Mouse (Mus musculus): ENCODE measurements around the gene Amer3. TPM values are rescaled to one million over a fixed set of nuclear protein-coding genes. Genes with fewer than 3 reads are reported as not detected.
"Not testable (repeated sequence)": the region's sequence is repeated elsewhere in the genome, so short reads cannot be mapped to it uniquely, and the experiment has no call there.

The Amer3 gene
- polyA plus RNA-seq, 1 experiment from 2014 or later = 4.9 TPM

DNA sequence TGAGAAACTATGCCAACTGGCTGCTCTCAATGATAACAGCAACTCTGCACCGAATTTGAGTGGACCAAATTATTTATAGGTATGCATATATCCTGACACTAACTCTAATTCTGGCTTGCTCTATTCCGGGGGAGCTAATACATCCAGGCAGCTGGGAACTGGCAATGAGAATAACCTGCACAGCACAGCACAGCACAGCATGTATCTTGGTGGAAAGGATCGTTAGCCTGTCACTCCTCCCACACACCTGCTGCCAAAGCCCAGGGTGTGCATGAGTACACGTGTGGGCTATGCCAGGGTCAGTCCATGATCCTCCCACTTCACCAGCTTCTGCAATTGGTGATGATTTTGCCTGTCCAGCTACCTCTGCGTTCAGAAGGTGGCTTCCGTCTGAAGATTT, 8.0 kb upstream of the Amer3 start:
- 85% methylated on average over 6 of the region's 6 CpGs for WGBS

DNA sequence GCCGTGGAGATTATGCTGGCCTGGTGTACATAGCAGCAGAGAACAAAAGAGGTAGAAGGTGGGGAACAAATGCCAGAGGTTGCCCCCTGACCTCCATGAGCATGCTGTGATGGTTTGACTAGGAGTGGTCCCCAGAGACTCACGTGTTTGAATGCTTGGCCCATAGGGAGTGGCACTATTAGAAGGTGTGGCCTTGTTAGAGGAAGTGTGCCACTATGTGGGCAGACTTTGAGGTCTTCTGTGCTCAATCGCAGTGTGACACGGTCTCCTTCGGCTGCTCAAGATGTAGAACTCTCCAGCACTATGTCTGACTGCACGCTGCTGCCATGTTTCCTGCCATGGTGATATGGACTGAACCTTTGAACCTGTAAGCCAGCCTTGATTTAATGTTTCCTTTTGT, 6.2 kb upstream of the Amer3 start:
- Histone ChIP-seq H3K27ac (no peak overlapping the region), H3K9me3 (no peaks in the 10 kb centered on the region), H3K4me3 (no peak overlapping the region), H3K27me3 (ENCODE audit: insufficient read depth, poor library complexity, severe bottlenecking) (peaks cover 10% of the 10 kb centered on the region), H3K36me3 (no peaks in the 10 kb centered on the region), H3K4me1 (replicated peaks) (no peaks in the 10 kb centered on the region)
- 83% methylated on average over 6 of the region's 6 CpGs for WGBS
- no peak for DNase-seq (ENCODE audit: low spot score)

More for the DNA sequence above, 8.0 kb upstream of the Amer3 start:
- H3K4me3 ChIP-seq = no peak overlapping the region
- no peak for DNase-seq (ENCODE audit: low spot score)
- peaks cover 3% of the 10 kb centered on the region; the same call in 1 of the 2 replicates for H3K9me3 ChIP-seq
- no peaks in the 10 kb centered on the region for H3K4me1 ChIP-seq (replicated peaks)
- H3K27ac ChIP-seq = no peak overlapping the region
- H3K27me3 ChIP-seq (ENCODE audit: insufficient read depth, poor library complexity, severe bottlenecking) = no peaks in the 10 kb centered on the region
- H3K36me3 ChIP-seq = no peaks in the 10 kb centered on the region

DNA sequence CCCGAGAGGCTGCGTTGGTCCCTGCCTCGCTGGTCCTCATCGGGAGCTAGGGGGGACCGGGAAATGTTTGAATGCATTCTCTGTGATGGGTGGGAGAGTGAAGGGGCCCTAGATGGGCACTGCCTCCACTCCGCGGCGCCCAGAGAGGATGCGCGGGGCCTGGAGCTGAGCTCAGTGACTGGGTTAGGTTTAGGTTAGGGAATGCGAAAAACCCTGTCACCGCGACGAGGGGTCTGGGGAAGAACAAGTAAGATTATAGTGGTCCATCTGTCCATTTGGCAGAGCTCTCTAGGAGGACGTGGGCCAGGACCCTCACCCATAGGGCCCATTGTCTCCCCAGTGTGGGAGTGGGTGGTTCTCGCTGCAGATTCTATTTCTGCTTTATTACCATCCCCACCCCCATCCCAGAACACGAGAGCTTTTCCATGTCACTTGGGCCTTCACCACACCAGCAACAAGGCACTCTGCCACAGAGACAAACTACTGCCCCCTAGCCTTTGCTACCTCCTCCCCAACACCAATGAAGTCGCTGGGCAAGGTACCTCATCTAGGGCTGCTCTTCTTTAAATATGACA, 412 bp downstream of the Amer3 start:
- WGBS = 2% methylated on average over 18 of the region's 18 CpGs
- Histone ChIP-seq H3K27me3 (ENCODE audit: insufficient read depth, poor library complexity, severe bottlenecking) (peaks cover 42% of the 10 kb centered on the region), H3K27ac (peak overlapping the region; percentile 76), H3K36me3 (no peaks in the 10 kb centered on the region), H3K9me3 (no peaks in the 10 kb centered on the region), H3K4me1 (replicated peaks) (peaks cover 16% of the 10 kb centered on the region; the same call in 1 of the 2 replicates), H3K4me3 (peak overlapping the region; percentile 60)
- DNase-seq (ENCODE audit: low spot score) = no peak

DNA sequence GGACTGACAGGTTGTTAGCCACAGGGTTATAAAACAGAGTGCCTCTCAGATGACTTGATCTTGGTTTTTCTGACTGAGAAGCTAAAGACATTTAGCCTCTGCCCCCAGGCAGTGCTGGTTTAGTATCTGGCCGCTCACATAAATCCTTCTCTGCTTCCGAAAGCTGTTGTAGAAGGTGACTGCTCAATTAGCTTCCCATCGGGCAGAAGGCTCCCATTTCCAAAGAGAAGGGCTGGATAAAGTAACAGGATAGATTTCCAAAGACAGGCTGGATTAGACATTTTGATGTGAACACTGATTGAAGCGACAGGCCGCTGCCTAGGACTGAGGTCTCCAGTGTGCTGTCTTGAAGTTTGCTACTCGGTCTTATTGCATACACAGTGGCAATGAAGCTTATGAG, 2.8 kb downstream of the Amer3 start:
- DNase-seq (ENCODE audit: low spot score) = no peak
- 86% methylated on average over 6 of the region's 6 CpGs for WGBS
- Histone ChIP-seq H3K4me3 (no peak overlapping the region), H3K9me3 (no peaks in the 10 kb centered on the region), H3K36me3 (no peaks in the 10 kb centered on the region), H3K4me1 (replicated peaks) (peaks cover 16% of the 10 kb centered on the region; the same call in 1 of the 2 replicates), H3K27me3 (ENCODE audit: insufficient read depth, poor library complexity, severe bottlenecking) (peaks cover 42% of the 10 kb centered on the region), H3K27ac (no peak overlapping the region)

DNA sequence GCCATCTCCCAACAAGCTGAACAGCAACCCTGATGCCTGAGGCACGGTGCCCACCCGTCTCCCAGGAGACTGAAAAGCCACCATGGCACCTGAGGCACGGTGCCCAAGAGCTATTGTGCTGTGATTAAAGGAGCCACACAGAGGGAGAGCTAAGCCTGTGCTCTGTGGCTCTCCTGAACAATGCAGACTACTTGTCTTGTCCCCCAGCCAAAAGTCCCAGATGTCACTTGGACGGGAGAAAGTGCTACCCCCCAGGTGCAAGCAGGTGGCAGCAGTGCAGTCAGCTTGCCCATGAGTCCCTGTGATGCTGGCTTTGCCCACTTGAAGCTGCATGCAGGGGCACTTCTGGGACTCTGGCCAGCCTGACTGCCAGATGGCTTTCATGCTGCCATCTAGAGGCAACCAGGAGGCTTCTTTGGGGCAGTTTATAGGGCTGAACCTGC, 4.4 kb downstream of the Amer3 start:
- Histone ChIP-seq H3K36me3 (no peaks in the 10 kb centered on the region), H3K27me3 (ENCODE audit: insufficient read depth, poor library complexity, severe bottlenecking) (peaks cover 26% of the 10 kb centered on the region), H3K9me3 (no peaks in the 10 kb centered on the region), H3K4me3 (no peak overlapping the region), H3K4me1 (replicated peaks) (peaks cover 14% of the 10 kb centered on the region; the same call in 1 of the 2 replicates), H3K27ac (no peak overlapping the region)
- no peak for DNase-seq (ENCODE audit: low spot score)
- WGBS = 20% methylated on average over 4 of the region's 4 CpGs

DNA sequence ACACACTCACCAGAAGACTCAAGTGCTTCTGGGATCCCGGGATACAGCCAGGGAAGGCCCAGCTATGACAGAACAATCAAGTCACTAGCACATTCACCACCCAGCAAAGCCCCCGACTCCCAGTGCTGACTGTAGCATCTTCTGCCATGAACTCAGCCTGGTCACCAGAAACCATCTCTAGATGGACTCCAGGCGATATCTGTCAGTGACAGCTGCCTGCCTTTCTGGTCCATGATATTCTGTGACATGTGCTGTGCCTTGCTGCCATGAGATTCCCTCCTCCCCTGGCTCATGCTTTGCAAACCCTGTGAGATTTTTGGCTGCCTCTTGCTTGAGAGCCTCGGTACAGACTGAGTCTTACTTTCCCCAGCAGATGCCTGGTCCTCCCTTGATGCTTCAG, 5.3 kb downstream of the Amer3 start:
- H3K36me3 ChIP-seq = no peaks in the 10 kb centered on the region
- no peaks in the 10 kb centered on the region for H3K9me3 ChIP-seq
- WGBS = 80% methylated on average over 4 of the region's 4 CpGs
- no peak overlapping the region for H3K27ac ChIP-seq
- H3K4me3 ChIP-seq = no peak overlapping the region
- no peak for DNase-seq (ENCODE audit: low spot score)
- peaks cover 19% of the 10 kb centered on the region; the same call in 1 of the 2 replicates for H3K27me3 ChIP-seq (ENCODE audit: insufficient read depth, poor library complexity, severe bottlenecking)
- H3K4me1 ChIP-seq (replicated peaks) = peaks cover 5% of the 10 kb centered on the region; the same call in 1 of the 2 replicates

DNA sequence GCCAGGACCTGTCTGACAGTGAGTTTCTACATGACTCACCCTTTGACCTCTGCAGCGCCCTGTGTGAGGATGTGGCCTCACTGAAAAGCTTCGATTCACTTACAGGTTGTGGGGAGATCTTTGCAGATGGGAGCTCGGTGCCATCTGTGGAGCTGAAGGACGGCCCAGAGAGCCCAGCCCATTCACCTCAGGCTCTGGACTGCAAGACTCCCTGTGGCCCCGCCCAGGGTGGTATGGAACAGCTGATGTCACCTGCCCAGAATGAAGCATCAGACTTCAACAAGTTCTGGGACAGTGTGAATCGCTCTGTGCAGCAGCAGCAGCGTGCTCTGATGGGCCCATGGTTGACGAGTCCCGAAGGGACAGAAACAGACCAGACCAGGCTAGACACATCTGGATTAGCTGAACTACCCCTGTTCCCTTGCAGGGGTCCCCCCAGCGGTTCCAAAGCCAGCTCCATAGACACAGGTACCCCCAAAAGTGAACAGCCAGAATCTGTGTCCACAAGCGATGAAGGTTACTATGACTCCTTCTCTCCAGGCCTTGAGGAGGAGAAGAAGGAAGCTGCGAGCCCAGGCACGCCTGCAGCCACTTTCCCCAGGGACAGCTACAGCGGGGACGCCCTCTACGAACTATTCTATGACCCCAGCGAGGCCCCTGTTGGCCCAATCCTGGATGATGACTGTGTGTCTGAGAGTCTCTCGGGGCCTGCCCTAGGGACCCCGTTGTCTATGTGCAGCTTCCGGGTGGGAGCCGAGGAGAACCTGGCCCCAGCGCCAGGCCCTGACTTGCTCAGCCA, 8.0 kb downstream of the Amer3 start:
- H3K4me1 ChIP-seq (replicated peaks) = no peaks in the 10 kb centered on the region

DNA sequence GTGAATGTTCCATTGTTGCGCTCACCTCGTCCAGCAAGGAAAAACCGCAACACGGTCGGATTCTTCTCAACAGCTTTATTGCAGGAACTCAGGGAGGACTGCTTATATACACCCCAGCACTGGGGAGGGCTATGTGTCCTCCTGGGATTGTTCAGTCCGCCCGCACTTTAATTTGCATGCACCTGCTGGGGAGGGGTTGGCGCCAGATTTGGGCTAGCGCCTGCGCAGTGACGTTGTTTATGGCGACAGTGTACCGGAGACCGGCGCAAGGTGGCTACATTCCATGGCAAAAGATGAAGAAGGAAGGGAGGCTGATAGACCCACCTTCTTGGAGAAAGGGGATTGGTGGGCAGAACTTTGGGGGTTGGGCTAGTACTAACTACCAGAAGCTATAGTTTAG, 20.5 kb downstream of the Amer3 start:
- Histone ChIP-seq H3K4me1 (replicated peaks) (no peaks in the 10 kb centered on the region), H3K9me3 (peaks cover 4% of the 10 kb centered on the region; the same call in 1 of the 2 replicates), H3K27me3 (ENCODE audit: insufficient read depth, poor library complexity, severe bottlenecking) (no peaks in the 10 kb centered on the region), H3K4me3 (no peak overlapping the region), H3K36me3 (no peaks in the 10 kb centered on the region), H3K27ac (no peak overlapping the region)
- no peak for DNase-seq (ENCODE audit: low spot score)
- 74% methylated on average over 15 of the region's 15 CpGs for WGBS

More for the DNA sequence above, 8.0 kb downstream of the Amer3 start:
- DNase-seq (ENCODE audit: low spot score) = no peak
- Histone ChIP-seq H3K27me3 (ENCODE audit: insufficient read depth, poor library complexity, severe bottlenecking) (no peaks in the 10 kb centered on the region), H3K36me3 (no peaks in the 10 kb centered on the region), H3K9me3 (no peaks in the 10 kb centered on the region), H3K4me3 (no peak overlapping the region), H3K27ac (no peak overlapping the region)
- WGBS = 85% methylated on average over 22 of the region's 22 CpGs

DNA sequence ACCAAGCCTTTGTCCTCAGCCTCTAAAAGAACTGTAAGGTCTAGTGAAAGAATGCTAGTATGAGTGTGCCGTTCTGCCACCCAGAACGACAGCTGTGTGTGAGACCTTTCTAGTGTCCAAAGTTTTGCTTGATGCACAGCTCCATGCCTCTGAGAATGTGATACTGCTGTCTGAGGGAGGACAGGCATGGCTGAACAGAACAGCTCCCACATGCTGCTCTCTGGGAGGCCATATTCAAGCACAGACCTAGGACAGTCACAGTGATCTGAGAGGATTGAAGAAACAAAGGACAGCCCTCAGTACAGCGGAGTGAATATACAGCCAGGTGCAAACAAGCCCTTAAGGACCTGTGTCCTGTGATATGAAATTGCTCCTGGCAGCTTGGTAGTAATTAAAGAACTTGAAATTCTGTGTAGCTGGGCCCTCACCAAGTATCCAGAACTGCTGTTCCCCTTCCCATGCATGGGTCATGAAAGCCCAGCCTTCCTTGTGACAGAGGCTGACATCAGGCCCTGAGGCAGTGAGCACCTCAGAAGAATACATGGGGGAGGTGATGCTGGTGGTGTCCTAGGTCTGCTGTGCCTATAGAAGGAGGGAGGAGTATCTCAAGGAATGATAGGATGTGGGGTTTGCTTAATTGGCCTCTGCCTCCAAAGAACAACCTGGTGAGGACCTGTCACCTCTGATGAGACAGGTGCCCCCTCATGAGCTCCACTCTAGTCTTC, 22.0 kb downstream of the Amer3 start:
- DNase-seq (ENCODE audit: low spot score) = no peak
- 76% methylated on average over 3 of the region's 3 CpGs for WGBS

DNA sequence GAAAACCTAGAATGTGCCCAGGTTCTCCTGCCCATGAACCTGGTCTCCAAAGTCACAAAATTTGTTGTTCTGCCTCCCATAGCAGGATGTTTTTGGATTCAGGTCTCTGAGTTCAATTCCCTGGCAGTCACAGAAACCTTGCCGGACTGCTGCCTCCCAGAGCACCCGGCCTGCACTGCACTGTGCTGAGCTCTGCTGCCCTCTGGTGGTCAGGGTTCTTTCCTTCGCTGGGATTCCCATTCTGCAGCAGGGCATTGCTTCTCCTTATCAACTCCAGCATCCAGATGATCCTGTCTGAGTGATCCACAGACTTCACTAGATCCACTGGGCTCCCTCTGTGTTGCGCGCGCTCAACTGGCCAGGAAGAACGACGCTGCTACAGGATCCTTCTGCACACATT, 22.9 kb downstream of the Amer3 start:
- no peak overlapping the region for H3K4me3 ChIP-seq
- H3K27me3 ChIP-seq (ENCODE audit: insufficient read depth, poor library complexity, severe bottlenecking) = no peaks in the 10 kb centered on the region
- H3K9me3 ChIP-seq = no peaks in the 10 kb centered on the region
- no peaks in the 10 kb centered on the region for H3K36me3 ChIP-seq
- H3K27ac ChIP-seq = no peak overlapping the region
- no peaks in the 10 kb centered on the region for H3K4me1 ChIP-seq (replicated peaks)
- WGBS = 14% methylated on average over 8 of the region's 8 CpGs
- DNase-seq (ENCODE audit: low spot score) = peak; percentile 83

More for the DNA sequence above, 22.0 kb downstream of the Amer3 start:
- no peaks in the 10 kb centered on the region for H3K27me3 ChIP-seq (ENCODE audit: insufficient read depth, poor library complexity, severe bottlenecking)
- no peaks in the 10 kb centered on the region for H3K9me3 ChIP-seq
- no peak overlapping the region for H3K27ac ChIP-seq
- H3K36me3 ChIP-seq = no peaks in the 10 kb centered on the region
- H3K4me3 ChIP-seq = no peak overlapping the region
- H3K4me1 ChIP-seq (replicated peaks) = no peaks in the 10 kb centered on the region

DNA sequence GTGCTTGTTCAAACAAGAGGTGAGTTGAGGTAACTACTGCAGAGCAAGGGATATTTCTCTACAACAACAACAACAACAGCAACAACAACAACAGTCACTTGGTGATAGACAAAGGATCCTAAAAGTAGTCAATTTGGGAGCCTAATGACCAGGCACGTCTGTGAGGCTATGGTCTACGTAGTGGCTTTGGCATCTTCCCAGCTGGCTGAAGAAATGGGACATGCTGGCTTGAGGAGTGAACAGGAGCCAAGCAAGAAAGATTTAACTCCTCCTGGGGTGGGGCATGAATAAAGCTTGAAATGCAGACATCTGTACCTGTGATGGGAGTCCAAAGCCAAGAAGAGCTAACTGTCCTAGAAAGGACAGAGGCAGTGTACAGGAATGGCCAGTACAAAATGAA, 34.3 kb downstream of the Amer3 start:
- 84% methylated on average over 2 of the region's 2 CpGs for WGBS

DNA sequence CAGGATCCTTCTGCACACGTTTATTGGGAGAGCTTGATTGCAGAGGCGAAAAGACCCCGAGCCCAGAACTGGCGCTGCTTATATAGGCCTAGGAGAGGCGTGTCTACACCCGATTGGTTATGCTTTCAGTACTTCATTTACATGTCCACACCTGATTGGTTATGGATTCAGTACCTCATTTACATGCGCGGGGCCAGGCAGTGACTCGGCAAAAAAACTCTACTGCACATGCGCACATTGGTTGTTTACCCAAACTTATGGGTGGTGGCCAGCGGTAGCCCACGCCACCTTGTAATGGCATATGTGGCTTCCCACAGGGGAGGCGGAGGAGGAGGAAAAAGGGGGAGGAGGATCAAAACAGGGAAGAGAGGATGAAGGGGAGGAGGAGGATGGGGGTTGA, 40.7 kb downstream of the Amer3 start:
- H3K27me3 ChIP-seq (ENCODE audit: insufficient read depth, poor library complexity, severe bottlenecking); H3K27ac ChIP-seq; H3K4me1 ChIP-seq (replicated peaks); H3K9me3 ChIP-seq; DNase-seq (ENCODE audit: low spot score); H3K36me3 ChIP-seq; H3K4me3 ChIP-seq: not testable (repeated sequence)
- WGBS = 95% methylated on average over 13 of the region's 13 CpGs

More for the DNA sequence above, 34.3 kb downstream of the Amer3 start:
- Histone ChIP-seq H3K27ac (no peak overlapping the region), H3K4me3 (no peak overlapping the region), H3K27me3 (ENCODE audit: insufficient read depth, poor library complexity, severe bottlenecking) (no peaks in the 10 kb centered on the region), H3K36me3 (no peaks in the 10 kb centered on the region), H3K4me1 (replicated peaks) (no peaks in the 10 kb centered on the region), H3K9me3 (no peaks in the 10 kb centered on the region)
- no peak for DNase-seq (ENCODE audit: low spot score)

DNA sequence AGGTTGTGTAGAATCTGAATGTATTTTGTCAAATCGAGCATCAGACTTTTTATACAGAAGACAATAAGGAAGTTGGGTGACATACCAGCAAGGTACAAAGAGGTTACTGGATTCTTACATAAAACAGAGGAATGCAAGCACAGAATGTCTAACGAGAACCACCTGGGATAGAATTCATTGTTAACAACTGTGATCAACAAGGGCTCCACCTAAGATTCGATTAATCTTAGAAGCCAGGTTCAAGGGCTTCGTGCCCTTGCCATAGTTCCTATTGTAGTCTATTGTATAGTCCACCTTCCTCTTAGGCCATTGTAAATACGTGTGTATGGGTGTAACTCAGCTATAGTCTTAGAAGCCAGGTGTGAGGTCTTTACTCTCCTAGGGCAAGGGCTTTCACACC, 41.3 kb downstream of the Amer3 start:
- H3K4me3 ChIP-seq; H3K36me3 ChIP-seq; H3K27ac ChIP-seq; H3K9me3 ChIP-seq; H3K4me1 ChIP-seq (replicated peaks); H3K27me3 ChIP-seq (ENCODE audit: insufficient read depth, poor library complexity, severe bottlenecking); DNase-seq (ENCODE audit: low spot score): not testable (repeated sequence)
- 87% methylated on average over 5 of the region's 5 CpGs for WGBS

Data from hindbrain, embryonic 10.5 days (tissue).